Mouse (Mus musculus) C2C12 (cell line): Measurements from ENCODE around the gene Lbx1.

Source experiments
- CEBPB ChIP-seq: IDR thresholded peaks from one replicate; pipeline ENCODE4 v1.6.1; 2011; ENCODE audit warnings: low read depth, mild to moderate bottlenecking, control low read depth, moderate library complexity
- CTCF ChIP-seq: IDR thresholded peaks from one replicate; pipeline ENCODE4 v1.5.1; 2011; ENCODE audit not compliant: control insufficient read depth, insufficient read depth, insufficient read length
- MAX ChIP-seq: IDR thresholded peaks from one replicate; pipeline ENCODE4 v1.6.1; 2011; ENCODE audit warnings: mild to moderate bottlenecking, control low read depth
- MYOD1 ChIP-seq: IDR thresholded peaks from one replicate; pipeline ENCODE4 v1.6.1; 2011; ENCODE audit warnings: low read depth; ENCODE audit not compliant: control insufficient read depth, insufficient read length
- MYOG ChIP-seq: IDR thresholded peaks from one replicate; pipeline ENCODE4 v1.6.1; 2011; ENCODE audit not compliant: control insufficient read depth, insufficient read length; ENCODE audit errors: extremely low read depth
- USF1 ChIP-seq: IDR thresholded peaks from one replicate; pipeline ENCODE4 v1.6.1; 2011; ENCODE audit warnings: low read depth, mild to moderate bottlenecking, control low read depth, moderate library complexity

DNA sequence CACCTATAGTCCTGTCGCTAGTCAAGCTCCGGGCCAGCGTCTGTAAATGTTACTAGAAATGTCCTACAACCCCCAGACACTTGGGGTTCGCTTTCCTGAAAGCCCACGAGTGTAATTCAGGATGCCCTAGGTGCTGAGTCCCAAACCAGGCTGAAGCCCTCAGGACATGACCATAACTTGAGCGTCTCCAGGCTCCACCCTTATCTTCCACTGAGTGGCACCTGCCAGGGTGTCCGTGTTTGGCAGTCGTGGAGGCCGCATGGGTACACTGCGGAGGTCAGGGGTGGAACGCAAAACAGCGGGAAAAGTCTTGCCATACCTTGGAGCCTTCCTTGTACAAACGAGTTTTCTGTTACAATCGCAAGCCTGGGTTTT lies 3.6 kb downstream of the Lbx1 start:
- TF ChIP-seq MYOG (no peak), CTCF (no peak), USF1 (no peak), MAX (no peak), CEBPB (no peak), MYOD1 (no peak)
